Mouse (Mus musculus): ENCODE results near the gene Llcfc1.

DNA sequence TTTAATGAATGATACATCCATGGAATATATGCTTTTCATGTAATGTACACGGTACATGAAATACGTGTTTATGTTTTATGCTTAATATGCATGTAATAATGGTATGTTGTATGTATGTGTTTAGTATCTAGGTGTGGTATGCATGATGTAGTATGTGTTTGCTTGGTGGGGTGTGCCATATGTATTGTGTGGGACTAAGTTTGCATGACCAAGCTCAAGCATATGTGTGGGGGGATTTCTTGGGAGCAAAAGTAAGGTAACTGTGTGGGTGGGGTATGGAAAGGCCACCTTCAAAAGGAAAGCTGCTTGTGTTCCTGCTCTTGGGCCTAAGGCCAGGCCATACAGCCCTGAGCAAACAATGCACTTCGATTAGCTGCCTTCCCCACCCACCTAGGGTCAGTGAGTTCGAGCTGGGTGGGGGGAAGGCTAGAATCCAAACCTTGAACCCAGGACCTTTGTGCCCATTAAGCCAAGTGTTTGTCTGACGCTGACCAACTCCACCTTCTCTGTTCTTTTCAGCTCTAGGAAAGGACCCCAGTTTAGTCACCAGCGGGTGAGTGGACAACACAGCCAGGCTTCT, 46.2 kb upstream of the Llcfc1 start:
- TF ChIP-seq POLR2A (IDR thresholded peaks at IDR 0.05; ENCODE audit: extremely low read depth, insufficient read depth, low read length) (no peak), CTCF (IDR thresholded peaks at IDR 0.05; ENCODE audit: low read depth, low read length) (no peak)

Measured in liver, adult 2 months (tissue).